Mouse (Mus musculus) c-Kit-positive CD71-negative TER-119-negative erythroid progenitor cells, embryonic 14.5 days (primary cell): ENCODE data around the gene Tcea2.

Source experiments
- DNase-seq: peaks from one replicate; pipeline ENCODE4 v3.0.0-alpha.2; 2013; ENCODE audit warnings: low read depth

Gene Tcea2

DNA sequence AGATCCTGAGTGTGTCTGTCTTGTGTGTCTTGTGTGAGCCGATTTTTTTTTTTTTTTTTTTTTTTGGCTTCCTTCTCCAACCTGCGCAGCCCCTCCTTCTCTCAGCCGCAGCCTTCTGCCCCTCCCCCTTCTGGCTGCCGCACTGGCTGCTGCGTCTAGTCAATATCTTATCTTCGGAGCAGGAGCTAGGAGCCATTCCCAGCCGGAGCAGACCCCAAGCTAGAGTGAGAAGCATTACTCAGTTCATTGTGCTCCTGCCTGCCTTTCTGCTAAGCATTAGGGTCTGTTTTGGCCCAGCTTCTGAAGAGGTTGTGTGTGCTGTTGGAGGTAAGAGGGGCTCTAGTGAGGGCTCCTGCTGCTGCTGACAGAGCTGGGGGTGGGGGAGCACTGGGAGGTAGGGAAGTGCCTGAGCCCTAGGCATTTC is 34.8 kb downstream of the Tcea2 start, which contains the start of gene Oprl1:
Oprl1 (plus strand) TSS at position 114 of the 424 bp plus-strand sequence.
- DNase-seq = no peak

DNA sequence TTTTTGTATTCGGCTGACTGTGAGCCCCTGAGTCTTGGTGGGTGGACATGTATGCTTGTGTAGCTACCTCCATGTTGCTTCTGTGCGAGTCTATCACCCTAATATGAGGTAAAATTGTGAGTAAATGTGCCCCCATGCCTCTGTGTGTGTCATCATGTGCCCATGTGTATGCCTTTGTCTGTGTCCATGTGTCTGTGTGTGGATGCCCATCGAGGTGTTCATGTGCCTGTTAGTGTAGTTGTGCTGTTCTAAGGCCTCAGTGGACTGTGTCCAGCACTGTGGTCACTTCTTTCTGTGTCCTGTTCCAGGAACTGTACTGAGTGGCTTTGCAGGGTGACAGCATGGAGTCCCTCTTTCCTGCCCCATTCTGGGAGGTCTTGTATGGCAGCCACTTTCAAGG is 35.3 kb downstream of the Tcea2 start:
- DNase-seq = no peak

DNA sequence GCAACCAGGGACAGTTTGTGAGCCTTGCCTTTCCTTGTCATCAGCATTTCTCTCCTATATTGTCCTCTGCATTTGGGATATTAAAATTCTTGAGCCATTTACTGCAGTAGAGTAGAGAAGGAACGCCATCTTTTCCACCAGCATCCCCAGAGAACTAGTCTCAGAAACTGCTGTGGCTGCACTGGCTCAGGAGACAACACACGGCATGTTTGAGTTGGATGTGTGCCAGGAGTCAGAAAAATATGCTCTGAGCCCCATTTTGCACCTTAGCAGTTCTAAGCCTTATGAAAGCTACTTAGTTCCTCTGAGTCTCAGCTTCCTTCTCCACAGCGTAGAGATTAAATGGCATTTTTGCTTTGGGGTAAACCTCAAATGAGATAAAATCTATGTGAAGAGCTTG is 36.9 kb downstream of the Tcea2 start:
- DNase-seq = no peak

DNA sequence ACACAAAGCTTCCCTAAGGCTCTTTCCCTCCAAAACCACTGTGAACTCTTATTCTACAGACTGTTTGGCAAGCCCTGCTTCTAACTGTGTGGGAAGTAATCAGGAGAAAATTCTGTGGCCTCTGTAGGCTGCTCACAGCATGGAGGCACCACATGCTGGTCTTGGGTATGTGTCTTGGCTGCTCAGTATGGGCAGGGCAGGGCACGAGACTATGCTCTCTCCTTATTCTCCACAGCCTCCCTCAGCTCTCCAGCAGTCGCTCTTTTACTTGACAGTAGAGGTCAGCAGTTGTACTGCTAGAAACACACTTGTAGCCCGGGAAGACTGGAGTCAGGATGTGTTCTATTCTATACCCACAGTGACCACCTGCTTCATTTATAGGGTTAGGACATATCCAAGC is 40.0 kb downstream of the Tcea2 start:
- DNase-seq = no peak

DNA sequence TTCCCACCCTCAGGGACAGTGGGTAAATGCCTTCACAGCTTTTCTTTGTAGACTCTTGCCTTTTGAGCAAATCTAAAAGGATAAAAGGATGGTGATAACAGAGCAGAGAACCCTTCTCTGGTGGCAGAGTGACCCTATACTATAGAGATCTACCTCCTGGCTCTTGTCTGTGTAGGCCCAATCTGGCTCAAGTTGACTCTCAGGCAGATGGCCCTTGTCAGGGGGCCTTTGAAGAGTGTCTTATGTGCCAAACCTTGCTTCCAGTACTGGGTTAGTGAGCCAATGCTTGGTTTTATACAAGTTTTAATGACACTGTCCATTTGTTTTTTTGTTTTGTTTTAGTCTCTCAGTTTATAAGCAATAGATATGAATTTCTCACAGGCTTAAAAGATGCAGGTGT is 41.1 kb downstream of the Tcea2 start:
- no peak for DNase-seq

DNA sequence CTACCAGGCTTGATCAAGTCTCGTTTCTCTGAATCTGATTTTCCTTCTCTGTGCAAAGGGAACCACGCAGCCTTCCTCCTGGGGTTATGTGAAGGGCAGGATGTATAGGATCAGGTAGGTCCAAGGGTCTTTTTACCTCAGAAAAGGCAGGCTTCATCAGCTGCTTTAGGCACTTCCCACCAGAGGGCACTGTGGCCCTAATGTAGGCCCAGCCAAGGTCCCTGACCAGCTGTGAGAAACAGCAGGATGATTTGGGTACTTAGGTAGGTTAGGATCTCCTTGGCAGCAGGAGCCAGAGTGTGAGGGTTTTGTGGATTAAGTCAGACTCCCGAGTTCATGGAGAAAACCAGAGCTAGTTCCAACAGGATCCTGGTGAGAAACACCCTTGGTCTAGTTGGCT is 42.1 kb downstream of the Tcea2 start:
- peak; percentile 6 for DNase-seq

DNA sequence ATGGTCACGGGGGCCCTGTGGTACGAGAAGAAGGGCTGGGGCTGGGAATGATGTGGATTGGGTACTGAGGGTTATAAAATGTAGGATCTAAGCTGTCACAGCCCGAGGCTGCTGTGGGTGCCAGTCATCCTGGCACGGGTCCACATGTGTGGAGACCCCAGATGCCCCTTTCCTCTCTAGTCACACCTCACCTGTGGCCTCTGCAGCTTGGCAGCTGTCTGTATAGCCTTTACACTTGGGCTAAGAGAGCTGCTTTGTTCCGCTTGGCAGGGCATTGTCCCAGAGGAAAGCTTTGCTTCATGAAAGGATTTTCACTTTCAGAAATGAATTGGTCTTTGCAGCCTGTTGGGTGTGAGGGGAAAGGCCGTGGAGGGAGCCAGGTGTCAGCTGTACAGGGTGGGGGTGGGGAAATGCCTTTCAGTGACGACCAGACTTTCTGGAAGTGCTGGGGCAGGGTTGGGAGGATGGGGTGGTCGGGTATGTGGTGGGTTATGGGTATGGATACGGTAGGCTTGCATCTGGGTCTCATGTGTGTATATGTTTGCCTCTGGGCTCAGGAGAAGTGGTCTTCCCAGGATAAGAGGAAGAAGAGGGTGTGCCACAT is 47.7 kb downstream of the Tcea2 start:
- DNase-seq = no peak

DNA sequence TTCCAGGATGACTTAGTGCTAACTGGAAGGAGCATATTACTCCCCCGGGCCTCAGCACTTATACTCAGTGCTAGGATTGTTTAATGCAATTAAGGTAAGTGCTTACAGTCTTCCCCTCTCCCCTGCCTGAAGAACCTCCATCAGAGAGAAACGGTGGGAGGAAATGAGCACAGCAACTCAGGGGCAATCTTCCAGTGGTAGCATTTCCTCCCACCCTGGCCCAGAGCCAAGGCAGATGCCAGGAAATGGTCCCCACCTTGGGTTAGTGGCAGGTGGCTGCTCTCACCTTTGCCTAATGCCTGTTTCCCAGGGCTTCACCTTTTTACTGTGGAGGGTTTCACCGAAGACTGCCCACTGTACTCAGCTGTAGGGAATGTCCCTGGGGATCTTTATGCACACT is 49.9 kb downstream of the Tcea2 start:
- no peak for DNase-seq
